Mouse (Mus musculus) naive thymus-derived CD4-positive, alpha-beta T cell, adult 5 months (primary cell): ENCODE data around the gene Acot1. TPM values are rescaled to one million over a fixed set of nuclear protein-coding genes. Genes with fewer than 3 reads are reported as not detected.

Experiments used
- polyA plus RNA-seq: library from polyadenylated mRNA; unstranded; fragments of 100-300 nt; shearing (Covaris generic); gene quantifications from one replicate; pipeline ENCODE4 v1.2.1, GENCODE M21; 2017

The Acot1 gene
- polyA plus RNA-seq, result not detected

DNA sequence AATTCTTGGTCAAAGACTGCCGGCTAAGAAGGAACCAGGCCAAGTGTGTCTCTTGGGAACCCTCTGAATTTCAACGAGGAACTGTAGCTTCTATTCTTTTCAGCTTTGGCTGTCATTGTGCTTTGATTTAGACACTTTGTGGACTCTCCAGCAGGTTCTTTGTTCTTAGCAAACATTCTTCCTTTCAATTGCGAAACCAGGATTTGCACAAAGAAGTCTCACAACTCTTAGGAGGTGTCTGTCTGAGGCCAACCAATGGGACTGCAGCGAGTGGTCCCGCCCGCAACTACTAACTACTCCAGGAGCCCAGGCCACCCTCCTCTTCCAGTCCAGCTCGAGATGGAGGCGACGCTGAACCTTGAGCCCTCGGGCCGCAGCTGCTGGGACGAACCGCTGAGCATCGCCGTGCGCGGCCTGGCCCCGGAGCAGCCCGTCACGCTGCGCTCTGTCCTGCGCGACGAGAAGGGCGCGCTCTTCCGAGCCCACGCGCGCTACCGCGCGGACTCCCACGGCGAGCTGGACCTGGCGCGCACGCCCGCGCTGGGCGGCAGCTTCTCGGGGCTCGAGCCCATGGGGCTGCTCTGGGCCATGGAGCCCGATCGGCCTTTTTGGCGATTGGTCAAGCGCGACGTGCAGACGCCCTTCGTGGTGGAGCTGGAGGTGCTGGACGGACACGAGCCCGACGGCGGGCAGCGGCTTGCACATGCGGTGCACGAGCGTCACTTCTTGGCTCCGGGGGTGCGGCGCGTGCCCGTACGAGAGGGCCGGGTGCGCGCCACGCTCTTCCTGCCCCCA lies at the start of gene Acot1:
TSS of gene Acot1 (plus strand) at position 320 of the 795 bp plus-strand sequence.

DNA sequence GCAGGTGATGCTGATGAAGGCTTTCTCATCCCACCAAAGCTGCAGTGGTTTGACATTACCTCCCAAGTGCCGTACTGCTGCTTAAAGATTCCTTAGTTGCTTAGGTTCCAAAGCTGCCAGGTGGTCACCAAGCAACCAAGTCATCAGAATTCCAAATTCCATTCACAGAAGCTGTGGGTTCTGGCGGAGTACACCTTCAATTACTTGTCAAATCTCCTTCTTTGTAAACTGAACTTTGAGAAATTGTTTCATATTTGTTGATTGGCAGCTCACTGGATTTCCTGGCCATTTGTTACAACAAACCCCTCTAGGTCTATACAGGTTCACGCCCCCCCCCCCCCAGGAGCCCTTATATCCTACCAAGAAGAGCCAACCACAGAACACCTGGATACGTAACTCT lies 24.5 kb upstream of the Acot1 start, which contains the start of gene Heatr4:
TSS of gene Heatr4 (minus strand) at position 101 of the 400 bp plus-strand sequence.

DNA sequence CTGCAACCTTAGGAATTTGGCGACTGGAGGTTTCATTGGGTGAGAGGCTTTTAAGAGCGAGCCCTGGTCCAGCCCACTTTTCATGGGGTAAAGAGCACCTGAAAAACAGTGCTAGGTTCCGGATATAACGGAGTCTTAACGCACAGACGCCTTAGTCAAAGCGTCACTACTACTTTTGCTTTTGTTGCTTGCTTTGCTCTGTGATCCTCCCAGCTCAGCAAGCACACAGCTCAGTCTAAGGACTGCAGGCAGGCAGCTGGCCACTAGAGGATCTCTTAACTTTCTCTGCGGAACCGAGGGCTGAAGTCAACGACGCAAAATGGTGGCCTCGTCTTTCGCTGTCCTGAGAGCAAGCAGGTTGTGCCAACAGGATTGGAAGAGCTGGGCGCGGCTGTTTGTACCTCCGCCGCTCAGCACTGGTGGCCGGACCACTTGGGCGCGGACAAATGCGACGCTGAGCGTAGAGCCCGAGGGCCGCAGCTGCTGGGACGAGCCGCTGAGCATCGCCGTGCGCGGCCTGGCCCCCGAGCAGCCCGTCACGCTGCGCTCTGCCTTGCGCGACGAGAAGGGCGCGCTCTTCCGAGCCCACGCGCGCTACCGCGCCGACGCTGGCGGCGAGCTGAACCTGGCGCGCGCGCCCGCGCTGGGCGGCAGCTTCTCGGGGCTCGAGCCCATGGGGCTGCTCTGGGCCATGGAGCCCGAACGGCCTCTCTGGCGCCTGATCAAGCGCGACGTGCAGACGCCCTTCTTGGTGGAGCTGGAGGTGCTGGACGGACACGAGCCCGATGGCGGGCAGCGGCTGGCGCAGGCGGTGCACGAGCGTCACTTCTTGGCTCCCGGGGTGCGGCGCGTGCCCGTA lies 21.5 kb upstream of the Acot1 start, which contains the start of gene Acot2:
TSS of gene Acot2 (plus strand) at position 279 of the 859 bp plus-strand sequence.

DNA sequence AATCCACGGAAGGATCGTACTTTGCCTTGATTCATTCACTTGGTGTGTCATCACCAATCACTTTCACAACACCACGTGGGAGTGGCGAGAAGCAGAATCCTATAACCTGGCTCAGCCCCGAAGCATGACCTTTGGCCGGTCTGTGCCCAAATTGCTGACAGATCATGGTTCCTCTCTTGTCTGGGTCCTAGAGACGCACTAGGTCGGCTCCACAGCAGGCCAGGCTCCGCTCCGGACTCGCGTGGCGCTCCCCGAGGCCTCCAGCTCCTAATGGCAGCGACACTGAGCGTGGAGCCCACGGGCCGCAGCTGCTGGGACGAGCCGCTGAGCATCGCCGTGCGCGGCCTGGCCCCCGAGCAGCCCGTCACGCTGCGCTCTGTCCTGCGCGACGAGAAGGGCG lies 29.0 kb downstream of the Acot1 start, which contains the start of gene Acot4:
TSS of gene Acot4 (plus strand) at position 139 of the 400 bp plus-strand sequence.

DNA sequence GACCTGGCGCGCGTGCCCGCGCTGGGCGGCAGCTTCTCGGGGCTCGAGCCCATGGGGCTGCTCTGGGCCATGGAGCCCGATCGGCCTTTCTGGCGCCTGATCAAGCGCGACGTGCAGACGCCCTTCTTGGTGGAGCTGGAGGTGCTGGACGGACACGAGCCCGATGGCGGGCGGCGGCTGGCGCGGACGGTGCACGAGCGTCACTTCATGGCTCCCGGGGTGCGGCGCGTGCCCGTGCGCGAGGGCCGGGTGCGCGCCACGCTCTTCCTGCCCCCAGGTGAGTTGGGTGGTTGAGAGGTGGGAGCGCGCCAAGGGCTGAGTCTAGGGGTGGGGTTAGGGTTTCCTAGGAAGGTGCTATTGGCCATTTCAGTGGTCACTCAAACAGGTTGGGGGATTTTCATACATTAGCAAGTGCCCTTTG lies 29.4 kb downstream of the Acot1 start, which contains the start of gene Gm49366:
TSS of gene Gm49366 (plus strand) at position 245 of the 421 bp plus-strand sequence.

DNA sequence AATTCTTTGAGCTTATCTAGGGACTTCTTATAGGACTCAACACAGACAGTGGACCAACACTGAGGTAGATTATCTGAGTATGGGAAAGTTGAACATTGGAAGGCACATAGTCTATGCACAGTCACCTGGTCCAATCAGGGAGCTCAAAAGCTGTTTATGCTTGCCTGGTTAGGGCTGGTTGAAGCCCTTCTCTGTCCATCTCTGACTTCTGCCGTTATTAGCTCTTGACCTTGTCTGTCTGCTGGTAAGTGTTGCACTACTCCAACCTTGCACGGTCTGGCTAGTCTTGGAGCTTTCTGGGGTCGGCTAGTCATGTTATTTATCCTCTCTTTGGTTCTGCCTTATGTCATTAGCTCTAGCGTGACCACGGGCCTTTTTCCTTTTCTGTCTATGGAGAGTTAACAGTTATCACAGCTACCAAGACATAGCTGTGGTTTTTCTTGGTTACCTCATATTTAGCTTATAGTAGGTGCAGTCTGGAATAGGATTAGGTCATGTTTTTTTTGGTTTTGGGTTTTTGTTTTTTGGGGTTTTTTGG lies 42.7 kb downstream of the Acot1 start, which contains the start of gene Acot3:
TSS of gene Acot3 (plus strand) at position 208 of the 538 bp plus-strand sequence.

Other genes starting within 250 kb of the Acot1 start
- not detected for gene Papln, start 245.9 kb upstream of the Acot1 start, polyA plus RNA-seq
- 72.3 TPM for gene Numb, start 87.6 kb upstream of the Acot1 start, polyA plus RNA-seq
- gene Riox1, start 58.9 kb upstream of the Acot1 start, polyA plus RNA-seq, result 38.1 TPM
- not detected for gene Heatr4, start 24.6 kb upstream of the Acot1 start, polyA plus RNA-seq
- 30.4 TPM for gene Acot2, start 21.6 kb upstream of the Acot1 start, polyA plus RNA-seq
- 0.11 TPM for gene Acot4, start 28.9 kb downstream of the Acot1 start, polyA plus RNA-seq
- gene Gm49366, start 29.4 kb downstream of the Acot1 start, polyA plus RNA-seq, result not detected
- not detected for gene Acot3, start 42.7 kb downstream of the Acot1 start, polyA plus RNA-seq
- not detected for gene Acot5, start 59.8 kb downstream of the Acot1 start, polyA plus RNA-seq
- 2.6 TPM for gene Acot6, start 91.2 kb downstream of the Acot1 start, polyA plus RNA-seq
- not detected for gene Dnal1, start 104.9 kb downstream of the Acot1 start, polyA plus RNA-seq
- gene Pnma1, start 139.0 kb downstream of the Acot1 start, polyA plus RNA-seq, result 0.29 TPM
- gene Elmsan1, start 209.4 kb downstream of the Acot1 start, polyA plus RNA-seq, result 168 TPM